Mouse (Mus musculus) cerebellum, adult 18-20 months (tissue): ENCODE measurements around the gene Cnpy3.
"Not testable (repeated sequence)": the region's sequence is repeated elsewhere in the genome, so short reads cannot be mapped to it uniquely, and the experiment has no call there.

Experiments used
- DNase-seq, 2 experiments: peaks; one replicate each; pipeline ENCODE4 v3.0.0; 2021

Cnpy3 gene

GRCm38 (mm10) chr17:46751794-46752556 is at the start of gene Cnpy3:
TSS of gene Cnpy3 (minus strand) at chr17:46752214.
- peak; percentile 97 to 99 for DNase-seq

- no peak for DNase-seq
Measured at GRCm38 (mm10) chr17:46801761-46802160, 49.7 kb upstream of the Cnpy3 start.

GRCm38 (mm10) chr17:46799680-46800079 is 47.7 kb upstream of the Cnpy3 start:
- DNase-seq = no peak

GRCm38 (mm10) chr17:46797386-46797785 is 45.4 kb upstream of the Cnpy3 start:
- DNase-seq = no peak

GRCm38 (mm10) chr17:46796743-46797142 is 44.7 kb upstream of the Cnpy3 start:
- no peak for DNase-seq

- no peak for DNase-seq
Measured at GRCm38 (mm10) chr17:46792963-46793362, 40.9 kb upstream of the Cnpy3 start.

- DNase-seq = not testable (repeated sequence)
Measured at GRCm38 (mm10) chr17:46787974-46788373, 36.0 kb upstream of the Cnpy3 start.

GRCm38 (mm10) chr17:46786952-46787351 is 34.9 kb upstream of the Cnpy3 start:
- DNase-seq = no peak

GRCm38 (mm10) chr17:46783222-46783565 is 31.2 kb upstream of the Cnpy3 start:
- no peak for DNase-seq

GRCm38 (mm10) chr17:46782341-46783221 is 30.6 kb upstream of the Cnpy3 start, which contains the start of gene Rpl7l1:
TSS of gene Rpl7l1 (minus strand) at chr17:46782672.
- DNase-seq = peak; percentile 91 to 92

GRCm38 (mm10) chr17:46781876-46782275 is 29.9 kb upstream of the Cnpy3 start:
- no peak for DNase-seq

GRCm38 (mm10) chr17:46776087-46776486 is 24.1 kb upstream of the Cnpy3 start:
- no peak for DNase-seq

- DNase-seq = no peak
Measured at GRCm38 (mm10) chr17:46775070-46775469, 23.1 kb upstream of the Cnpy3 start.

GRCm38 (mm10) chr17:46774131-46774472 is 22.1 kb upstream of the Cnpy3 start:
- DNase-seq = no peak

GRCm38 (mm10) chr17:46773278-46774130 is 21.5 kb upstream of the Cnpy3 start:
- peak in 1 of 2 experiments; percentile 22 for DNase-seq

- peak; percentile 84 to 85 for DNase-seq
Measured at GRCm38 (mm10) chr17:46772404-46773277, 20.6 kb upstream of the Cnpy3 start, which contains the start of gene 2310039H08Rik. TSS of gene 2310039H08Rik (plus strand) at chr17:46772635.

GRCm38 (mm10) chr17:46772038-46772403 is 20.0 kb upstream of the Cnpy3 start:
- no peak for DNase-seq

- no peak for DNase-seq
Measured at GRCm38 (mm10) chr17:46771616-46772015, 19.6 kb upstream of the Cnpy3 start.

GRCm38 (mm10) chr17:46771025-46771424 is 19.0 kb upstream of the Cnpy3 start:
- no peak for DNase-seq

- DNase-seq = no peak
Measured at GRCm38 (mm10) chr17:46770546-46770945, 18.5 kb upstream of the Cnpy3 start.

GRCm38 (mm10) chr17:46767868-46768267 is 15.9 kb upstream of the Cnpy3 start:
- no peak for DNase-seq

GRCm38 (mm10) chr17:46764916-46765315 is 12.9 kb upstream of the Cnpy3 start:
- not testable (repeated sequence) for DNase-seq
